Mouse (Mus musculus) gastrocnemius, postnatal 10 days (tissue): ENCODE measurements around the gene 4930432M17Rik. TPM values are rescaled to one million over a fixed set of nuclear protein-coding genes. Genes with fewer than 3 reads are reported as not detected.

Source experiments
- total RNA-seq, 2 experiments: library from RNA; stranded (reverse); gene quantifications; 2 replicates each; pipeline ENCODE4 v1.2.3; 2021

4930432M17Rik gene
- total RNA-seq, 2 experiments from 2014 or later = not detected

Other genes with a start within 250 kb of the 4930432M17Rik start
- 100 to 1,000 TPM in 1 of 2 experiments, 10 to 100 TPM in 1; 96.7 to 113 TPM for gene Cnn3, start 244.3 kb upstream of the 4930432M17Rik start, total RNA-seq
- under 1 TPM; 0.18 to 0.33 TPM for gene Slc44a3, start 138.4 kb upstream of the 4930432M17Rik start, total RNA-seq
- gene F3, start 52.8 kb downstream of the 4930432M17Rik start, total RNA-seq = 1 to 10 TPM; 6.0 to 6.7 TPM
- 10 to 100 TPM; 29.5 to 34.8 TPM for gene Abcd3, start 144.5 kb downstream of the 4930432M17Rik start, total RNA-seq